Mouse (Mus musculus) yolk sac, embryonic 10.5 days (tissue): ENCODE data around the gene Ifit1.

ENCODE experiments used
- DNase-seq: peaks from one replicate; pipeline ENCODE4 v3.0.0-alpha.2; 2017; ENCODE audit warnings: low spot score

The Ifit1 gene

DNA sequence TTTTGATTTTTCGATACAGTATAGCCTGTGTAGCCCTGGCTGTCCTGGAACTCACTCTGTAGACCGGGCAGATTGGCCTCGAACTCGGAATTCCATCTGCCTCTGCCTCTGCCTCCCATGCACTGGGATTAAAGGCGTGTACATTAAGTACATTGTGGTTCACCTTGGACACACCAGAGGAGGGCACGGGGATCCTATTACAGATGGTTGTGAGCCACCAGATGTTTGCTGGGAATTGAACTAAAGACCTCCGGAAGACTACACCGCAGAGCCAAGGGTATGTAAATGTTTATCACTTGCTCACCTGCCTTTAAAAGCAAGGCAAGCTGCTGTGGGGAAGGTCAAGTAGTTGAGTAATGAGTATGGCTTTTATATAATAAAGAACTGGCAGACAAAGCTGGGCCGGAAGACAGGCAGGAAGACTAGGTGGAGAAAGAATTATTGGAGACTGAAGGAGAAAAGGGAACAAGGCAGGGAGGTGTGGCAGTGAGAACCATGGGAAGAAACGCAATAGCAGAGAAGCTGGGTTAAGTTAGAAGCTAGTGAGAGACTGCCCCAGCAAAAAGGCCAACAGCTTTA is 14.6 kb downstream of the Ifit1 start:
- no peak for DNase-seq

DNA sequence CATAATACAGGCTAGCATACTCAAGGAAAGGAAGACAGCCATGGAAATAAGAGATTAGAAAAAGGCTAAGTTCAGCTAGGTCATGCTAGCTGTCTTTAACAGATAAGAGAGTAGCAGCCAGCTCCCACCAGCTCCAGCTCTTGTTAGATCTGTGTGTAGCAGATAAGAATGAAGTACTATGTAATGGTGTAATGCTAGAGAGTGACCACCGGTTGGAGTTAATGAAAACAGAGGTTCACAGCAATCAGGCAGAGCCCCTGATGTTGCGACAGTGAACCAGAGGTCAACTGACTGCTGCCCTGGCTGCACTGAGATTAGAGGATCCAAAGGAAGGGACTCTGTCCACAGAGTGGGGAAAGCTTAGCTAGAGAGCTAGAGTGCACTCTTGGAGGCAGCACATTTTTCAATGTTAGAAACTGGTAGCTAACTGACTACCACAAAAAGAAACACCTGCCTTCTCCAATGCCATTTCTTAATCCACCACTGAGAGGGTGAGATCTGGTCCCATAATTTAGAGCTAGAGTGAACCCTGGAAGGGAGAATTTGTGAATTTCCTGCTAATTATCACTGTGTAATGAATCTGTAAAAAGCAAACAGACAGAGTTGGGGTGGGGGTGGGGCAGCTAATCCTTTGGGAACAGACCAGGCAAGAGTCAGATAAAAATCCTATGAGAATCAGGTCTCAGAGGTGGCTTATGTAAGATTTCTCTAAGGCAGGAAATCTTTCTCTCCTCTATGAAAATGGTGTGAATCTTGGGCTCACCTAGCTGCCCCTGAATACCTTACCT is 16.0 kb downstream of the Ifit1 start:
- DNase-seq, result peak; percentile 84

DNA sequence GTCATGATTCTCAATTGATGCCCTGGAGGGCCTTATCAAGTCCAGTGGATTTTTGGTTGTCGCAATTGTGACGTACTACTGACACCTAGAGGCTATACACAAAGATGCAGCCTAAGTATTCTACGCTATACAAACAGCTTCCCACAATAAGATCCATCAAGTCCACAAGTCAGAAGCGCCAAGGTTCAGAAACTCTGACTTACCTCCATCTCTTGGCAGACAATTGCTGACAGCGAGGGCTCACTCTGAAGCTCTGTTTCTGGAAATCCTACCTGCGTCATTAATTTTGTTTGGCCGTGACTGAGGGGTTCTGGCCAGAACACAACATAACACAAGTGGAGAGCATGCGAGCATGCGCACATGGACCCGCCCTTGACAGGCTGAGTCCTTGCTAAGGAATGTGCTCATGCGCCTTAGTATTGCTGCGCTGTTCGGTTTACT is 21.4 kb downstream of the Ifit1 start:
- peak; percentile 75 for DNase-seq

DNA sequence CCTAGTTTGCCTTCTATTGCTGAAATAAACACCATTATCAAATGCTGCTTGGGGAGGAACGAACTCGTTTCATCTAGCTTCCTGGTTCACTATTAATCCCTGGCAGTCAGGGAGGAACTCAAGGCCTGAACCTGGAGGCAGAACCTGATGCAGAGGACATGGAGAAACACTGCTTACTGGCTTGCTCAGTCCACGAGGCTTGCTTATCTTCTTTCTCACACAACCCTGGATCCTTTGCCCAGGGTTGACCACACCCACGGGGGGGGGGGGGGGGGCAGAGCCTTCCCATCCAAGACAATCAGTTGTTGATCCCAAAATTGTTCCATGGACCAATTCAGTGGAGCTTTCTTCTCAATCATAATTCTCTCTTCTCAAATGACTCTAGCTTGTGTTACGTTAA is 22.1 kb downstream of the Ifit1 start:
- no peak for DNase-seq

DNA sequence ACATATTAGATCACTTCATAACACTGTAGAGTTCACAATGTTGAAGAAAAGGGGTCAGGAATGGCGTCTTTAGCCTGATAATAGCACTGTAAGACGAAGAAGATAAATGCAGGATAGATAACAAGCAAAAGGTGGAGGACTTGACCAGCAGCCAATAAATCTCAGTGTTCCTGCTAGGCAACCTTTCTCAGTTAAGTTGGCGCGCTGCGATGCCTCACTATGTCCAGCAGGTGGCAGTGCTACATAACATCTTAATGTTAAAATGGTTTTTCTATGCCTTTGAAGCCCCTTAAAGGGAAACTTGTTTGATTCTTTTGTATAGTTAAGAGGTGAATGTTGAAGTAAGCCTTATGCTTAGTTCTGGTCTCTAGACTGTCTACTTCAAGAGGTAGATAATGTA is 25.5 kb downstream of the Ifit1 start:
- peak; percentile 43 for DNase-seq

DNA sequence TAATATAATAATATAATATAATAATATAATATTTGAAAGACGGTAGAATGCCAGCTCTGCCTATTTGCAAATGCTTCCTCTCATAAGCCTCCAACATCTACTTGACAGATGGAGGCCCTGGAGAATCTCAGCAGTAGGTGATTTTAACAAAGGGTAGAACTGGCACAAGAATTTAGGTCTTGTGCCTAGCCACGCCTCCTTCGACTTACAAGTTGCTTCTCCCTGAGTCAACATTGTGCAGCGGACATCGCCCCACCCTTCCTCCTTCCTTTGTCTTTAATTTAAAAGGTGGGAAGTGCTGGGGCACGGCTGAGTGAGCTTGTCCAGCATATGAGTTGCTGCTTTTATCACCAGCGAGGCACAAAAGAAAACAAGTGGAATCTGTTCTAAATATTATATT is 32.8 kb downstream of the Ifit1 start:
- DNase-seq, result no peak

DNA sequence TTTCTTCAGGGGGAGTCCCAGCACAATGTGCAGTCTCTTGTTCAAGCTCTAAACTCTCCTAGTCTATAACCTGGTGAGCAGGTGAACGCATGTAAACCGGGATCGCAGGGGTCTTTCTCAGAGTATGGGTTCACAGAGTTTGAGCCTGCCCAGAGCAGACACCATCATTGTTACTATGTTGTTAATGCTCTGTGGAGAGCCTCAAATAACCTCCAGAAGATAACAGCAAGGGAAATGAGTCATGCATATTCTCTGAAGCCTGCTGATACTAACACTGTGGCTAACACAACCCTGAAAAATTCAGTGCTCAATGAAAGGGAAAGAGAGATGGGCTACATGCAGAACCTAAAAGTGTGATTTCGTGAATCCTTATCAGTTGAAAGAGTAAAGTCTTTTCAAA is 37.8 kb downstream of the Ifit1 start:
- DNase-seq, result no peak

DNA sequence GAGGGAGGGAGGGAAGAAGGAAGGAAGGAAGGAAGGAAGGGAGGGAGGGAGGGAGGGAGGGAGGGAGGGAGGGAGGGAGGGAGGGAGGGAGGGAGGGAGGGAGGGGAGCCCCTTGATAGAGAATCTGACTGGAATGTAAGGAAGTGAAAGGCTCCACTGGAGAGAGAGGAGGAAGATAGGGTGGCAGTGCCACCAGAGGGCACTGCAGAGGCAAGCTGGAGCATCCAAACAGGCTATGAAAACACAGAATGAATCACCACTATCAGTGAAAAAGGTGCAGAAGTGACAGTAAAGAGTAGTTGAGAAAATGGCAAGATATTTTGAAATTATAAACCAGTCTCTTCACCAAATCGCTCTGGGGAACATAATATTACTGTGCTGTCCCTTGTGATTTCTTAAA is 44.2 kb downstream of the Ifit1 start:
- no peak for DNase-seq

DNA sequence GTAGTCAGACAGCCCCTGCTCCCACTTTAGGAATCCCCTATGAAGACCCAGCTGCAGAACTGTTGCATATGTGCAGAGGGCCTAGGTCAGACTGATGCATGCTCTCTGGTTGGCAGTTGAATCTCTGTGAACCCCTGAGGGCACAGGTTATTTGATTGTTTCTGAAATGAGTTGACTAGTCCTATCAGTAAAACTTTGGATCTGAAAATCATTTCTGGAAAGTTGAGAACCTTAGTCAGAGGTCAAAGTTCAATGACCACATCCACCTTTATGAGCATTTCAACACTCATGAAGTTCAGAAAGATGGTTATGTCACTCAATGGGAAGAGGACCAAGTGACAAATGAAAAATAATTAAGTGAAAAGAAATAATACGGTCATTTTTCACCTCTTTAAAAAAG is 44.9 kb downstream of the Ifit1 start:
- no peak for DNase-seq

DNA sequence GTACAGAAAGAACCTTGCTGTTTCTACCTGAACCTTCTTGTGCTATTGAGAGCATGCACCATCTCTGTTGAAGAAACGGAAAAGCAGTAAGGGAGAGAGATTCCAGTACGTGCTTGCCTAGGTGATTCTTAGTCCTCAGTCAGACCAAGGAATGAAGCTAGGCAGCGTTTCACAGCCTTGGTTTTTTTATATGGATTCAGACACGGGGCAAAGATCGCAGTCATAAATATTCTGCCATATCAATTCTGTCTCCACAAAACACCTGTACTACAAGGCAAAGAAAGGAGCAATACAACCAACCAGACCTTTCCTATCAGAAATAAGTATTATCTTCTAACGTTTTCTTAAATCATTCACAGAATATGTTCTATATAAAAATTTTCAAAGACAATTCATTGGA is 50.7 kb downstream of the Ifit1 start:
- DNase-seq, result no peak

DNA sequence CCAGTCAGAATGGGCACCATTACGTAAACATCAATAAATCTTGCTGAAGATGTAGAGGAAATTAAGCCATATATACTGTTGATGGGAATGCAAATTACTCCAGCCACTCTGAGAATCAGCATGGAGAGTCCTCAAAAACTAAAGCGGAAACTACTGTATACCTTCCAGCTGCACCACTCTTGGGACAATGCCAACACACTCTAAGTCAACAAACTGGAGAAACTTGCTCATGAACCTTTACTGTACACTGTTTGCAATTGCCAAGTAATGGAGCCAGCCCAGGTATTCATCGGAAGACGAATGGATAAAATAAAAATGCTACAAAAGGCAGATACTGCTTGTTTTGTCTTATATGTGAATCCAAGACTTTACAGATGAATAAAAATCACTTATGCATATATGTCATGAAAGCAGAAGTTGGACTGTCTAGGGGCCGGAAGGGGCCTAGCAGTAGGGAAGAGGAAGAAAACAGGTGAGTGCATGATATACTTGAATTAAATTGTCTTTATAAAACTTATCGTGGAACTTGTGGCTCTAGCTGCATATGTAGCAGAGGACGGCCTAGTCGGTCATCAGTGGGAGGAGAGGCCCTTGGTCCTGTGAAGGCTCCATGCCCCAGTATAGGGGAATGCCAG is 55.8 kb downstream of the Ifit1 start:
- no peak for DNase-seq

DNA sequence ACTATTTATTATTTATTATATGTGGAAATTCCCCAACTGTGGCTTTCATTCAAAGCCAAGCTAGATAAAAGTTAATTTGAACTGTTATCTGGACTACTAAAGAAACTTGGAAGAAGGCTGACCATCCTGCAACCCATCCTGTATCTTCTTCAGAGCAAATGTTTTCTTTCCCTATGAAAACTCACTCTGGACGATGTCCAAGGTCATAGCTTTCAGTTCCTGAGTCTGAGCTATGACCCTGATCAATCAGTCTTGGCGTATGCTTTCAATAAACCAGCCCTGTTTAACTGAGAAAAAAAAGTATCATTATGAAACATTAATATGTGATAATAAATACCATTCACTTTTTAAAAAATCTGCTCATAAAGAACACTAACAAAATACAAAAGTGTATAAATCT is 56.8 kb downstream of the Ifit1 start:
- no peak for DNase-seq

DNA sequence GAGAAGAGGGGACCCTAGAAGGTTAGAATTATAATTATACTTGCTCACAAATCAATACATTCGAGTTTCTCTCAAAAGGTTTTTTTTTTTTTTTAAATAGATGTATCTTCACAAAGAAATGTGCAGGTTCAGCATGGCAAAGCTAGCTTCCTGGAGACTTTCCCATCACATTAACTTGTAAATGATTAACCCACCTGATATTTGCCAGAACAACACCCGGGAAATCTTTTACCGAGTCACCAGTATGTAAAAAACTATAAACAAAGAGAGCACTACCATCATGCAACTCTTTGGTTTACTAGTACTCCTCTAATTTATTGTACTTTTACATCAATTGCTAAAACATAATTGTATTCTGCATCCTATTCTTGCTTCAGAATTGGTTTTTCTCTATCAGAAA is 57.8 kb downstream of the Ifit1 start:
- DNase-seq, result no peak

DNA sequence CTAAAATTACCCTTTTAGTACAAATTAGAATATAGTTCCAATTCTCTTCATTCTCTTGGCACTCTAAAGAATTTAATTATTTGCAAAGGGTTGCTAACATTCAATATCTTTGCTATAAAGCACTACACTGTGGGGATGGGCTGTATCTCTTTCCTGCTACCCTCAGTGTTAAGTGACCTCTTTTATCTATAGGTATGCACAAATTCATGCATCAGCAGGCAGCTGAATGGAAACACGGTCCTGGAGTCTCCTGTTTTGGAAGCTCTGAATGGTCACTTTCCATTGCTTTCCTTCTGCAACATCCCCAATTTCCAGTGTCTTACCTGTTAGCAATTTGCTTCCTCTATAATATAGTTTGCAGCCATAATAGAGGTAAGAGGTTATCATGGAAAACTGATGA is 58.2 kb downstream of the Ifit1 start:
- no peak for DNase-seq

DNA sequence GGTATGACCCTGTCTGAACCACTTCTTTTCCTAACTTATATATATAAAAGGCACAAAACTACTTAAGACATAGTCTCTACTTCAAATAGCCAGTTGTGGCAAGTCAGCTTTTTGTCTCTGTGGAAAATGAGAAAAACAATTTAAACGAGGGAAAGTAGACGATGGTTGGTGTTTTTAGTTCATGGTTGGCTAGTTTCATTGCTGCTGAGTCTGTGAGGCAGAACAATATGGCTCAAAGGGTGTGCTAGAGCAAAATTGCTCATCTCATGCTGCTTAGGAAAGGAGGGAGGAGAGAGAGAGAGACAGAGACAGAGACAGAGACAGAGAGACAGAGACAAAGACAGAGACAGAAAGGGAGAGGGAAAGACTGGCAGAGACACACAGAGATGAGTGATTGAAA is 58.6 kb downstream of the Ifit1 start:
- no peak for DNase-seq
